Mouse (Mus musculus): ENCODE data around the gene Wnt5b. TPM values are rescaled to one million over a fixed set of nuclear protein-coding genes. Genes with fewer than 3 reads are reported as not detected.

The Wnt5b gene
- polyA plus RNA-seq, 1 experiment from 2014 or later, result 2.3 TPM

DNA sequence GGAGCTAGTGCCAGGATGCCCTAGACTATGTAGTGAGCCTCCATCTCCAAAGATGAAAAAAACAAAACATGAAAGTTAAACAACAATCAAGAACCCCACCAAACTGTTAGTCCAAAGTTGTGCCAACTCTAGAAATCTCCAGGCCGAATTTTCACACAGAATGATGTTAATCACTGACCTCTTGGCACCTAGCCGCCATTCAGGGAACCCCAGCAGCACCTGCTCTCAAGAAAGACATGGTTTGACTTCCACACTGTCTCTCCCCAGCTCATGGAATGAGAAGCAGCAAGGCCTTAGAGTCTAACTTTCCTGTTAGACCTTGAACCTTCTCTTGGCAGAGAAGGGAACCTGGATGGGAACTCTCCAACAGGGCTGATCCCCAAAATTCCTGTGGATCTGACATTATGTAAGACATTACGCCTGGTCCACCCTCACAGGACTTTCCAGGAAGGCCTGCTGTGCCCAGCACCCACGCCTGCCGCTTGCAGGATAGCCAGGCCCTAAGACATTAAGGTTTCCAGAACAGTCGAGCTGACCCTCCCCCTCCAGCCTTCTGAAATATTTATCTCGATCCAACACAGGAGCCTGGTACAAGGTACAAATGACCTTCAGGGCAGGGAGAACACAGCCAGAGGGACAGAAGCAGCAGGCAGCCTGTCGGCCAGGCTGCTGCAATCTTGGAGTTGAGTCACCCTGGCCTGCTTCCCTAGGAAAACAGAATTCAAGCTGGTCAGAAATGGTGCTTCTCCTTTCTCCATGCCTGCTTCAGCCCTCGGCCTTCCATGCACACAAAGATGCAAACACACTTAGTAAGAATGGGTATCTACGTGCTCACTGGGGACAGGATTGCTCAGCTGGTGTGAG is 77.0 kb downstream of the Wnt5b start:
- Histone ChIP-seq H3K27ac (no peak overlapping the region), H3K4me3 (no peak overlapping the region), H3K4me2 (no peak overlapping the region), H3K27me3 (replicated peaks) (no peaks in the 10 kb centered on the region), H3K9me3 (no peaks in the 10 kb centered on the region), H3K4me1 (no peaks in the 10 kb centered on the region), H3K36me3 (replicated peaks) (no peaks in the 10 kb centered on the region), H3K9ac (no peak overlapping the region)
- 74% methylated on average over 10 of the region's 10 CpGs for WGBS
- ATAC-seq (replicated peaks), result no peak

DNA sequence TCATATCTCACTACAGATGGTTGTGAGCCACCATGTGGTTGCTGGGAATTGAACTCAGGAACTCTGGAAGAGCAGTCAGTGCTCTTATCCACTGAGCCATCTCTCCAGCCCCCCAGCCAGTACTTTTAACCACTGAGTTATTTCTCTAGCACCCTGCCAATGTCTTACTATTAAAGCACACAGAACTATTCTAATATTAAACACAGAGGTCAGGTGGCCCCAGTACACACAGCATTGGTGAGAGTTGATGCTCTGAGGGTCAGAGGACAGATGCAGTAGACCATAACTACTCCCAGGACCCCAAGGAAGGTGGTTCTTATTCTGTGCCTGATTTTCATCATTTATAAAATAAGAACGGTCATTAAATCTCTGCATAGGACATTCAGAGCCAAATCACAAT is 78.0 kb downstream of the Wnt5b start:
- Histone ChIP-seq H3K36me3 (replicated peaks) (no peaks in the 10 kb centered on the region), H3K4me2 (no peak overlapping the region), H3K9me3 (no peaks in the 10 kb centered on the region), H3K27me3 (replicated peaks) (no peaks in the 10 kb centered on the region), H3K27ac (no peak overlapping the region), H3K4me1 (no peaks in the 10 kb centered on the region), H3K4me3 (no peak overlapping the region), H3K9ac (no peak overlapping the region)
- ATAC-seq (replicated peaks), result no peak
- WGBS, result 100% methylated on average over 1 of the region's 1 CpGs

DNA sequence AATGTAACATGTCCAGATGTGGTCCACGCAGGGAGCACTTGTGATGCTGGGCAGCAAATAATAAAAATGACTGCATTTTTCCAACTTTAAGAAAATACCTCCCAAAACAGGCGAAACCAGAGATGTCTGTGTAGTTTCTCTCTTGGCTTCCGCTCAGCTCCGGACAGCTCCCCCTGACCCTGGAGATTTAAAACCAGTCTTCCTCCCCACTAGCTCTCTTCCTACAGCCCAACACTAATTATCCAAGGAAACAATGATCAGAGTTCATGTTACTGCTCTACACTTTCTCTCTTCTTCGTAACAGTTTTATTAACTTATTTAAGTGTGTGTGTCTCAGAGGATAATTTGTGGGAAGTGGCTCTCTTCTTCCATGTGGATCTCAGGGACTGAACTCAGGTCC is 83.8 kb downstream of the Wnt5b start:
- Histone ChIP-seq H3K27ac (no peak overlapping the region), H3K4me2 (no peak overlapping the region), H3K9ac (no peak overlapping the region), H3K4me1 (no peaks in the 10 kb centered on the region), H3K9me3 (no peaks in the 10 kb centered on the region), H3K27me3 (replicated peaks) (no peaks in the 10 kb centered on the region), H3K36me3 (replicated peaks) (no peaks in the 10 kb centered on the region), H3K4me3 (no peak overlapping the region)
- ATAC-seq (replicated peaks), result no peak
- 88% methylated on average over 5 of the region's 5 CpGs for WGBS

DNA sequence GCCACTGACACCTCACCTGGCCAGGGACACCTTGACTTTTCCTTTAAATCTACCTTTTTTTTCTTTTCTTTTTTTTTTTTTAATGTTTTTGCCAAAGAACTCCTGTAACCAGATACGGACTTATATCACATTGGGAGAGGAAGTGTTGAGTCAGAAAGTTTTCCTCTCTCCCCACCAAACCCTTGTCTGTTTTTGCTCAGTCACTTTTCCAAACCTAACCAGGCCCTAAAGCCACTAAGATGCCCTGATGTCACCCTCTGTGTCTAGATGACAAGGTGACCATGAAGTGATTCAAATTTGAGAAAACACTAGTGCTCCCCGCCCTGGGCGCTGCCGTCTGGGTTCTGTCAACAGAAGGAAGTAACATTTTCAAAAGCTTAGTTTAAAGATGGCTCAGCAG is 85.1 kb downstream of the Wnt5b start:
- H3K27me3 ChIP-seq (replicated peaks), result no peaks in the 10 kb centered on the region
- no peak overlapping the region for H3K9ac ChIP-seq
- WGBS, result 94% methylated on average over 4 of the region's 4 CpGs
- no peaks in the 10 kb centered on the region for H3K9me3 ChIP-seq
- H3K4me3 ChIP-seq, result no peak overlapping the region
- H3K4me1 ChIP-seq, result no peaks in the 10 kb centered on the region
- H3K27ac ChIP-seq, result no peak overlapping the region
- H3K36me3 ChIP-seq (replicated peaks), result no peaks in the 10 kb centered on the region
- H3K4me2 ChIP-seq, result no peak overlapping the region
- no peak for ATAC-seq (replicated peaks)

DNA sequence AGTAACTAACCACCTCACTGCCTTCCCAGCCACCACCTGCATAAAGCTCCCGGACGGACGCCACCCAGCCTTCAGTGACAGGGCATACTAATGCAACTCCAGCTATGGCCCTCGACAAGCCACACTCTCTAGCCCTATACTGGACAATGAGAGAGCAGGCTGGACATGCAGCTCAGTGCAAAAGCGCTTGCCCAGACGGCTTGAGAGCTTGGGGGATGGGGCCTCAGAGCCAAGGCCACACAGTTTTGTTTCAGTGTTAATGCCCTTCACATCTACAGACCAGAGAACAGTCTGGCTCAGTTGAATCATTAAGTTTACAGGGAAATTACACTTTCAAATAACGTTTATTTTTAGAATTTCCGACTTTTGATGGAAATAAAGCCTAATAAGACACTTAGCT is 86.0 kb downstream of the Wnt5b start:
- no peak for ATAC-seq (replicated peaks)
- 62% methylated on average over 8 of the region's 8 CpGs for WGBS
- Histone ChIP-seq H3K4me3 (no peak overlapping the region), H3K4me2 (no peak overlapping the region), H3K27ac (no peak overlapping the region), H3K27me3 (replicated peaks) (no peaks in the 10 kb centered on the region), H3K4me1 (no peaks in the 10 kb centered on the region), H3K9ac (no peak overlapping the region), H3K36me3 (replicated peaks) (no peaks in the 10 kb centered on the region), H3K9me3 (no peaks in the 10 kb centered on the region)

DNA sequence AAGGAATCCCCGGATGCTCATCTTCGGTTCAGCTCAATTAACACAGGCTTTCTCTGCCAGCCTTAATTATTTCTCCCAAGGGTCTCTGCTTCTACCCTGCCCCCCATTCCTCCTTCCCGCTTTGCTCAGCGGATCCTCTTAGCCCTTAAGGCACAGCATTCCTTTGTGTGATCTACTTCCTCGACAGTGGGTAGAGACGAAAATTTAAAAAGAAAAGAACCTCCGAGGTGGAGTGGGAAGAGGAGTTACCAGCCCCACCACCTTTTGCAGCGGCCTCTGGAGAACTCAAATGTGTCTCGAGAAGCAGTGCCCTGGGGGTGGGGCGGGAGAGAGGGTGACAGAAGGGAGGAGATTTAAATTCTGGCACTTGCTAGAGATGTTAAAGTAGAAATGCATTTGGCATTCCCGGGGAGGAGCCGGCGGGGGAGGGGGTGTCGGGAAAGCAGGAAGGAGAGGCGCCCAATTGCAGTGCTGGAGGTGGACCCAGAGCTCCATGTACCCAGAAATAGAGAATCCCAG is 92.1 kb downstream of the Wnt5b start:
- Histone ChIP-seq H3K9me3 (no peaks in the 10 kb centered on the region), H3K36me3 (replicated peaks) (no peaks in the 10 kb centered on the region), H3K4me3 (peak overlapping the region; percentile 37), H3K27me3 (replicated peaks) (peaks cover 7% of the 10 kb centered on the region; the same call in 1 of the 2 replicates), H3K9ac (peak overlapping the region; percentile 45), H3K4me2 (peak overlapping the region; percentile 67), H3K27ac (peak overlapping the region; percentile 88), H3K4me1 (peaks cover 34% of the 10 kb centered on the region)
- under 1% methylated on average over 15 of the region's 15 CpGs for WGBS
- ATAC-seq (replicated peaks), result peak; percentile 68

DNA sequence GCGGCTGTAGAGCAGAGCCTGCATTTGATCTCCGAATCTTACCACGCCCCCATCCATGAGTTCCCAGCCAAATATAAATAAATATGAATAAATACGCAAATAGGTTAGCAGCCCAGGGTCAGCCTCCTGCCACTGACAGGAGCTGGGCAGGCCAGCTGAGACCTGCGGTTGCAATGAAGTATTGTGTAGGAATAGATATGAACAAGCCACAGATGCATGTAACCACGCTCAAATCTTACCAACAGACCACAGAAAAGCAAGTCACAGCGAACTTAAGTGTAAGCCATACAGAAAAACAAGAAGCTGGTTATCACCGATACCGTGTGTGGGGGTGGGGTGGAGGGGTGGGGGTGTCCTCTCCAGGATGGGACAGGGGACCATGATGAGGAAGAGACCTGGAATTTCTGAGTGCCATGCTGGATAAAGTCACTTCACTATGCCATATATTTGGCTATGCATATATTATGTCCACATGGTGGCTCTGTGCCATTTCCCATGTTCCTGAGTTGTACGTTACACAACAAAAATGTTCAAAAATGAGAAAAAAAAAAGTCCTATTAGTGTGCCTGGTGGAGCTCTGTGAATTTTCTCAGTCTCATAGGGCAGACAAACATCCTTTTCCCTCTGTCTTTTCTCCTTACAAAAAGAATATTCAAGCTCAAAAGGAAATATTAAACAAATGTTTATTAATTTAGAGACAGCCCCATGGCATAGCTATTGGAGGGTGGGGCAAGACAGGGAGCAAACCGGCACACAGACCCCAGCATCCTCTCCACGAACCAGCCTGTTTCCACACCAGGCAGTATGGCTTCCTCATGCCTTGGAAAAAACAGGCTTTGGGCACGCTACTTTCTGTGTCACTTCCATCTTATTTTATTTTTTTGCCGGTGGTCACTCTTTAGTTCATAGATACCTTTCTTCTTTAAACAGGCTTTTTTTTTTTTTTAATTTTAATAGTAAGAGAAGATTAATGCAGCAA is 92.9 kb downstream of the Wnt5b start:
- peak overlapping the region; percentile 67 for H3K4me2 ChIP-seq
- no peaks in the 10 kb centered on the region for H3K36me3 ChIP-seq (replicated peaks)
- peaks cover 34% of the 10 kb centered on the region for H3K4me1 ChIP-seq
- H3K9me3 ChIP-seq, result no peaks in the 10 kb centered on the region
- WGBS, result 39% methylated on average over 14 of the region's 14 CpGs
- H3K9ac ChIP-seq, result no peak overlapping the region
- H3K27me3 ChIP-seq (replicated peaks), result peaks cover 7% of the 10 kb centered on the region; the same call in 1 of the 2 replicates
- ATAC-seq (replicated peaks), result no peak; the same call in 1 of the 2 replicates
- H3K27ac ChIP-seq, result peak overlapping the region; percentile 88
- peak overlapping the region; percentile 37 for H3K4me3 ChIP-seq

DNA sequence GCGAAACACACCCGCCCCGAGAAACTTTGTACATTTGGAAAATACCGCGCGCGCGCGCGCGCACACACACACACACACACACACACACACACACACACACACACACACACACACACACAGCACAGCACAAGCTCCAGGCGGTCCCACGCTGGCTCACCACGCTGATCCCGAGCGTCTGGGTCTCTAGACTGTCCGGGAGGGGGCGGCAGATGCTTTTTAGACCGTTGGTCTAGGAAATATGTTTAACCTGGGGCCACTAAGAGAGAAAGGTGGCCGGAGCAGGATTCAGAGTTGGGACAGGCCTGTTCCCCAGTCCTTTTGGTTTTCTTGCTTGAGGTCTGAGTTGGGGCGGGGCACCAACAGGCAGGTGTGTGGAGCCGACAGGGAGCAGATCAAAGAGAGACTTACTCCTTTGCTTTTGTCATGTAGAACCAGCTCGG is 95.1 kb downstream of the Wnt5b start:
- Histone ChIP-seq H3K9ac (no peak overlapping the region), H3K4me2 (peak overlapping the region; percentile 56), H3K9me3 (no peaks in the 10 kb centered on the region), H3K27ac (no peak overlapping the region), H3K36me3 (replicated peaks) (no peaks in the 10 kb centered on the region), H3K4me3 (peak overlapping the region; percentile 28), H3K4me1 (peaks cover 34% of the 10 kb centered on the region), H3K27me3 (replicated peaks) (peaks cover 7% of the 10 kb centered on the region; the same call in 1 of the 2 replicates)
- ATAC-seq (replicated peaks), result no peak; the same call in 1 of the 2 replicates
- WGBS, result 4% methylated on average over 18 of the region's 23 CpGs

DNA sequence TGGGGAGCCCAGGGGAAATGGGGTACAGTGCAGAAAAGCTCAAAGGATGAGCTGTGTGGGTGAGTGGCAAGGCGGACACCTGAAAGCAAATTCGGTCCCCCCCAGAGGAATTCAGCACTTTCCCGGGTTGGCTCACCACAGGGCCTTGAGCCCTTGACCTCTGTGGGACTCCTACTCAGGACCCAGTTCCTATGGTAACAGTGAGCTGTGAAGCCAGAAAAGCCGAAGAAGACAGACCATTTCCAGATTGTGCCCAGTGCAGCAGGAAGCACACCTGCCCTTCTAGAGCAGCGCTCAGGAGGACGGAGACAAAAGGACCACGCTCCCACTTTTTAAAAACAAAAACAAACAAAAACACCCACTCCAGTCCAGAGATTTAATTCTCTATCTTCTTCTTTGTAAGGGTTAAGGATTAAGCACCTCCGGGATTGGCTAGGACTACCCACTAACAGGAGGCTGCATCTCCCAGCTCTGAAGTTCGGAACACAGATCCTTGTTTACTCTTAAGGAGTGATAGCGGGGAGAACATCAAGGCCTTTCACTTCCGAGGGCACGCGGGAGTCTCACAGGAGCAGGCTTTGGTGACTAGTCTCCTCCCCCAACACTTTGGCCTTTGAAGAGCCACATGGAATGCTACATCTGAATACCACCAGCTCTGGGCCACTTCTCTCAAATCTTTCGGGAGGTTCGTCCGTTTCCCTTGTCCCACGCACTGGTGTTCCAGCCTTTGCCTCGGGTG is 95.7 kb downstream of the Wnt5b start:
- WGBS, result 6% methylated on average over 18 of the region's 18 CpGs
- H3K9ac ChIP-seq, result no peak overlapping the region
- ATAC-seq (replicated peaks), result no peak

DNA sequence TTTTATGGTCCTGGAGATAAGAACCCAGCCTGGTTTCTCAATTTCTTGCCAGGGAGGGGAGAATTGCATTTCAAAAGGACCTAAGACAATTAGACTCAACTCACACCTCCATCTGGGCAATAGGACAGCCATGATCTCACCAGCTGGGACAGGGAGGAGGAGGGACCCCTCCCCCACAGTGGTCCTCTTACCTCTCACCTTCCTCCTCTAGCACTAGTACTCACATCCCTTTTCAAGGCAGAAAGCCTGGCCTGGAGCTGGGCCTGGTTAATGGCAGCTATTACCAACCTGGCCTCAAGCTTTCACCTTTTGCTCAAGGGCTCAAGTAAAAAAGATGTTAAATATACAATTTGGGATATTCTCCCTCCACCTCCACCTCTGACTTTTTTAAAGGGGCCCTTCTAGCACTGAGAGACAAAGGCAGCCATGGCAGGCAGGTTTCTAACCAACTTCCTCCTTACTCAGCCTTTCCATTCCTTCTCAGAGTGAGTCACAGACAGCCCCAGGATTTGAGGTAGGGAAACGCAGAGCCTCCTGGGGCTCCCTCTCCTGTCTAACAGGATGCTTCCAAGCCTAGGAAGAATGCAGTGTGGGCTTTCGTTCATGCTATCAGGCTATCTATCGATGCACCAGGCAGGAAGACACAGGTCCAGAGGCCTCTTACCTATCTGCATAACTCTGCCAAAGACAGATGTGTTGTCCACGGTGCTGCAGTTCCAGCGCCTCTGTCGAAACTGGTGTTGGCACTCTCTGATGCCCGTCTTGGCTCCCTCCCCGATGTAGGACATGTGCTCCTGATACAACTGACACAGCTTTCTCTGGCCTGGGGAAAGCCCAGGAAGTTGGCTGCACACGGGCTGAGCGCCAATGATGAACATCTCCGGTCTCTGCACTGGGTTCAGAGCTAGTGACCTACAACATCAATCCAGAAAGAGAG is 98.2 kb downstream of the Wnt5b start:
- H3K4me3 ChIP-seq, result no peak overlapping the region
- no peak overlapping the region for H3K4me2 ChIP-seq
- WGBS, result 79% methylated on average over 11 of the region's 11 CpGs
- no peaks in the 10 kb centered on the region for H3K36me3 ChIP-seq (replicated peaks)
- H3K9ac ChIP-seq, result no peak overlapping the region
- no peaks in the 10 kb centered on the region for H3K9me3 ChIP-seq
- H3K27me3 ChIP-seq (replicated peaks), result peaks cover 7% of the 10 kb centered on the region; the same call in 1 of the 2 replicates
- no peak for ATAC-seq (replicated peaks)
- H3K27ac ChIP-seq, result no peak overlapping the region
- H3K4me1 ChIP-seq, result peaks cover 20% of the 10 kb centered on the region

More for the DNA sequence above, 95.7 kb downstream of the Wnt5b start:
- Histone ChIP-seq H3K9me3 (no peaks in the 10 kb centered on the region), H3K36me3 (replicated peaks) (no peaks in the 10 kb centered on the region), H3K27ac (no peak overlapping the region), H3K4me2 (peak overlapping the region; percentile 56), H3K4me1 (peaks cover 39% of the 10 kb centered on the region), H3K4me3 (peak overlapping the region; percentile 28), H3K27me3 (replicated peaks) (peaks cover 7% of the 10 kb centered on the region; the same call in 1 of the 2 replicates)
